Mouse (Mus musculus): ENCODE data around the gene Pithd1. TPM values are rescaled to one million over a fixed set of nuclear protein-coding genes. Genes with fewer than 3 reads are reported as not detected.

The Pithd1 gene
- polyA plus RNA-seq (2012; fragmentation: generic; extraction: Trizol): 35.2 TPM

DNA sequence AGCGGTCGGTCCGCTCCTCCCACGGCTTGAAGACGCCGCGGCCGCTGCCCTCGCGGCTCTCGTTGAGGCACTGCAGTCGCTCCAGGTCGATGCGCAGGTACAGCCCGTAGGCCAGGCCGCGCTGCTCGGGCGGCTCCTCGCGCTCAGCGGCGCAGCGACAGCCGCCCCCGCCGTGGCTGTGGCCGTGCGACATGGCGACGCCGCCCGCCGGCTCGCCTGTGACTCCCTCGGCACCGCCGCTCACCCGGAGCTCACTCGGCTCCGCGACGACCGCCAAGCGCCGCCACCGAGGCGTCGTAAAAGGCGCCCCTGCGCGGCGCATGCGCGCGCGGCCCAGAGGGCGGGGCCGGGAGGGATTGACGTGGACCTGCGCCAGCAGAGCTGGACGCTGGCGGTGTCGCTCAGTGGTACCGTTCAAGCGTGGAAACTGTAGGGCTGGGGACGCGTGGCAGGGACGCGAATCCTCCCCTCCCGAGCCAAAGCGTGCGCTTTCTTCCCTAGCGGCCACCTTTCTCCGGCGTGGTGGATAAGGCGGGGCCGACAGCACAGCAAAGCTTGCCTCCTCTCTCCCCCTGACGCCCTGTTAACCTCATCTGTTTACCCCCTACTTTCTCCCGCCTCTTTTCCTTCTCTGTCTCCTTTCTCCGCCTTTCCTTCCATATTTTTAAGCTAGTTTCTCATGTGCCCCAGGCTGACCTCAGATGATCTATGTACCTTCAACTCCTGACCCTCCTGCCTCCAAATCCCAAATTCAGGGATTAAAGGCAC is at the start of gene Pithd1:
Pithd1 (minus strand) TSS at position 322 of the 768 bp plus-strand sequence.
- Histone ChIP-seq H3K27me3 (ENCODE audit: control insufficient read depth, insufficient read depth, insufficient read length) (no peaks in the 10 kb centered on the region), H3K4me3 (peak within 1 kb of the TSS; percentile 71), H3K36me3 (ENCODE audit: control insufficient read depth, insufficient read depth) (no peaks in the 10 kb centered on the region), H3ac (ENCODE audit: control insufficient read depth, insufficient read length) (peak within 1 kb of the TSS; percentile 69), H3K4me2 (ENCODE audit: low read depth) (peak within 1 kb of the TSS; percentile 96), H3K79me2 (ENCODE audit: control insufficient read depth, insufficient read depth) (peaks cover 12% of the 10 kb centered on the region)
- TF ChIP-seq POLR2AphosphoS2 (IDR thresholded peaks at IDR 0.05; ENCODE audit: insufficient read length, low read depth) (peak; percentile 99), REST (IDR thresholded peaks at IDR 0.05; ENCODE audit: insufficient read depth, insufficient read length) (peak; percentile 23), POLR2A (IDR thresholded peaks at IDR 0.05; ENCODE audit: insufficient read length, low read depth) (no peak), TCF3 (IDR thresholded peaks at IDR 0.05; ENCODE audit: insufficient read length, low read depth) (peak; percentile 3), MAX (IDR thresholded peaks at IDR 0.05; ENCODE audit: low read depth) (no peak), MYOG (IDR thresholded peaks at IDR 0.05; ENCODE audit: control insufficient read depth in 1 of 3, insufficient read depth in 1 of 3, insufficient read length in 2 of 3, low read depth in 2 of 3) (peak in 1 of 3 experiments; percentile 41), E2F4 (IDR thresholded peaks at IDR 0.05; ENCODE audit: insufficient read depth) (peak; percentile 76), USF1 (IDR thresholded peaks at IDR 0.05; ENCODE audit: low read depth) (no peak), CEBPB (IDR thresholded peaks at IDR 0.05; ENCODE audit: insufficient read depth, poor library complexity, severe bottlenecking) (no peak), MYOD1 (IDR thresholded peaks at IDR 0.05; ENCODE audit: control insufficient read depth in 1 of 3, insufficient read length in 2 of 3, low read depth in 2 of 3) (peak in 1 of 3 experiments; percentile 16), TCF12 (IDR thresholded peaks at IDR 0.05; ENCODE audit: insufficient read depth, poor library complexity, severe bottlenecking) (no peak), SRF (IDR thresholded peaks at IDR 0.05; ENCODE audit: control insufficient read depth, insufficient read length, low read depth) (peak; percentile 66)

DNA sequence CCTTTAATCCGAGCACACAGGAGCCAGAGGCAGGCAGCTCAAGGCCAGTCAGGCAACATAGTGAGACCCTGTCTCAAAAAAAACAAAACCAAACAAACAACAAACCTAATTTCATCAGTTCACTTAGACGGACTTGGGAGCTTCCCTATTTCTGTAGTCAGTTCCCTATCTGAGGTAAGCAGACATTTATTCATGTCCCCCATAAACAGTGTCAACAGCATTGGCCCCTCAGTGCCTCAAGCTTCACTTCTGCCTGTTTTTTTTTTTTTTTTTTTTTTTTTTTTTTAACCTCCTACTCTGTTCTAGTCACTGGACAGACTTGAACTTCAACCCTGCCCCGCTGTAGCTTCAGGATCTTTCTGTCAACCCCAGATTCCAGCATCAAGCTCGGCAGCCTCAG is 48.0 kb upstream of the Pithd1 start:
- Histone ChIP-seq H3K36me3 (ENCODE audit: control insufficient read depth, insufficient read depth) (no peaks in the 10 kb centered on the region), H3ac (ENCODE audit: control insufficient read depth, insufficient read length) (no peak overlapping the region), H3K4me3 (no peak overlapping the region), H3K27me3 (ENCODE audit: control insufficient read depth, insufficient read depth, insufficient read length) (no peaks in the 10 kb centered on the region), H3K79me2 (ENCODE audit: control insufficient read depth, insufficient read depth) (no peaks in the 10 kb centered on the region), H3K4me2 (ENCODE audit: low read depth) (no peak overlapping the region)
- TF ChIP-seq USF1 (IDR thresholded peaks at IDR 0.05; ENCODE audit: low read depth) (no peak), TCF12 (IDR thresholded peaks at IDR 0.05; ENCODE audit: insufficient read depth, poor library complexity, severe bottlenecking) (no peak), SRF (IDR thresholded peaks at IDR 0.05; ENCODE audit: control insufficient read depth, insufficient read length, low read depth) (no peak), MAX (IDR thresholded peaks at IDR 0.05; ENCODE audit: low read depth) (no peak), E2F4 (IDR thresholded peaks at IDR 0.05; ENCODE audit: insufficient read depth) (no peak), MYOD1 (IDR thresholded peaks at IDR 0.05; ENCODE audit: control insufficient read depth in 1 of 3, insufficient read length in 2 of 3, low read depth in 2 of 3) (no peak), MYOG (IDR thresholded peaks at IDR 0.05; ENCODE audit: control insufficient read depth in 1 of 3, insufficient read depth in 1 of 3, insufficient read length in 2 of 3, low read depth in 2 of 3) (no peak), CEBPB (IDR thresholded peaks at IDR 0.05; ENCODE audit: insufficient read depth, poor library complexity, severe bottlenecking) (no peak), REST (IDR thresholded peaks at IDR 0.05; ENCODE audit: insufficient read depth, insufficient read length) (no peak), POLR2AphosphoS2 (IDR thresholded peaks at IDR 0.05; ENCODE audit: insufficient read length, low read depth) (no peak)

DNA sequence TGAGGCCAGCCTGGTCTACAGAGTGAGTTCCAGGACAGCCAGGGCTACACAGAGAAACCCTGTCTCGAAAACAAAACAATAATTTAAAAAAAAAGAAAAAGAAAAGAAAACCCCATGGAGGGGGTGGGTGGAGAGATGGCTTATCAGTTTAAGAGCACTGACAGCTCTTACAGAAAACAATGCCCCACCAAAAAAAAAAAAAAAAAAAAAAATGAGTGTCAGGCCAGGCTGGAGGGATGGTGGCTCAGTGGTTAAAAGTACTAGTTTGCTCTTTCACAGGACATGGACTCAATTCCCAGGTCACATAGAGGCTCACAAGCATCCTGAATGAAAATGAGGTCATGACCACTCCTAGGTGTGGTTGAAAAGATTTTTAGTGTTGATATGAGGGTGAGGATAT is 46.2 kb upstream of the Pithd1 start:
- Histone ChIP-seq H3K27me3 (ENCODE audit: control insufficient read depth, insufficient read depth, insufficient read length) (no peaks in the 10 kb centered on the region), H3K79me2 (ENCODE audit: control insufficient read depth, insufficient read depth) (no peaks in the 10 kb centered on the region), H3K36me3 (ENCODE audit: control insufficient read depth, insufficient read depth) (no peaks in the 10 kb centered on the region), H3K4me3 (no peak overlapping the region), H3K4me2 (ENCODE audit: low read depth) (no peak overlapping the region), H3ac (ENCODE audit: control insufficient read depth, insufficient read length) (no peak overlapping the region)
- TF ChIP-seq SRF (IDR thresholded peaks at IDR 0.05; ENCODE audit: control insufficient read depth, insufficient read length, low read depth): no peak
- no peak for TF ChIP-seq MYOG (IDR thresholded peaks at IDR 0.05; ENCODE audit: control insufficient read depth in 1 of 3, insufficient read depth in 1 of 3, insufficient read length in 2 of 3, low read depth in 2 of 3)
- TF ChIP-seq USF1 (IDR thresholded peaks at IDR 0.05; ENCODE audit: low read depth): no peak
- no peak for TF ChIP-seq MYOD1 (IDR thresholded peaks at IDR 0.05; ENCODE audit: control insufficient read depth in 1 of 3, insufficient read length in 2 of 3, low read depth in 2 of 3)
- TF ChIP-seq REST (IDR thresholded peaks at IDR 0.05; ENCODE audit: insufficient read depth, insufficient read length): no peak
- TF ChIP-seq POLR2A (IDR thresholded peaks at IDR 0.05; ENCODE audit: insufficient read length, low read depth): no peak
- no peak for TF ChIP-seq E2F4 (IDR thresholded peaks at IDR 0.05; ENCODE audit: insufficient read depth)
- no peak for TF ChIP-seq TCF12 (IDR thresholded peaks at IDR 0.05; ENCODE audit: insufficient read depth, poor library complexity, severe bottlenecking)

DNA sequence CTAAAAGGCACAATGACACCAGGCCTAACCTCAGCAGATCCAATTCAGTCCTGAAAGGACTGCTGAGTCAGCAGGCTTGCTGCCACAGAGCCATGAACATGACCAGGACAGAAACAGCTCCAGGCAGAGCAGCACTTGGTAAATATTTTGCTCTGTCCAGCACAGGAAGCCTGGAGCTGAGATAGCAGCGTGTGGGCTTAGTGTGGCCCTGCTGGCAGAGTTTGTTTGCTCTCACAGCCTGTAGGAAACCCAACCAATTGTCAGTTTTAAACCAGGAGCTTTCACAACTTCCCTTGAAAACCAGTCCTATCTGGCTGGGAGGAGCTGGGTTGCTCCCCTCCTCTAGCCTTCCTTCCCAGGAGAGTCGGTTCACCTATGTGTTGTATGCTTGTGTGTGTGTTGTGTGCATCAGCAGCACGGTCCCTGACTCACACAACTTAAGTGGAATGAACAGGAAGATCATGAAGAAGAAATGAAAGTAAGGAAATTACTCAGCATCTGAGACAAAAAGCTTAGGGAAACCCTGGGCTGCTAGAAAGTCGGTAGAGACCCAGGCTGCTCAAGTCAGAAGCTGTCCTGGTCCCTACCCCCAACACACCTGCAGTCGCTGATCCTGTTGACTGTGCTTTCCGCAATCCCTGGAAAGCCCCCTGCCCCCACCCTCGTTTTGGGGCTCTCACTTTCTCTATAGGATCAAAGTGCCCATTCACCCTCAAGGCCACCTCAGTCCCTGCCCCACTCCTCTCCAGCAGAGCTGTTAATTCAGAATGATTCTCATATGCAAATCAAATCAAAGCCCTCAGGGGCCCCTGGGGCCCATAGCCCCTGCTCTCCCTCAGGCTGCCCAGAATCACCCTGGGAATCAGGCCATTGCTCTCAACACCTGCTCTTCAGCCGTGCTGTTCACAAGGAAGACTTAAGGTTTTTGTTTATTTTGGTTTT is 44.2 kb upstream of the Pithd1 start:
- TF ChIP-seq POLR2AphosphoS2 (IDR thresholded peaks at IDR 0.05; ENCODE audit: insufficient read length, low read depth) (no peak), REST (IDR thresholded peaks at IDR 0.05; ENCODE audit: insufficient read depth, insufficient read length) (no peak), TCF12 (IDR thresholded peaks at IDR 0.05; ENCODE audit: insufficient read depth, poor library complexity, severe bottlenecking) (no peak), POLR2A (IDR thresholded peaks at IDR 0.05; ENCODE audit: insufficient read length, low read depth) (no peak), E2F4 (IDR thresholded peaks at IDR 0.05; ENCODE audit: insufficient read depth) (no peak), MYOD1 (IDR thresholded peaks at IDR 0.05; ENCODE audit: control insufficient read depth in 1 of 3, insufficient read length in 2 of 3, low read depth in 2 of 3) (no peak), MYOG (IDR thresholded peaks at IDR 0.05; ENCODE audit: control insufficient read depth in 1 of 3, insufficient read depth in 1 of 3, insufficient read length in 2 of 3, low read depth in 2 of 3) (no peak), MAX (IDR thresholded peaks at IDR 0.05; ENCODE audit: low read depth) (no peak), TCF3 (IDR thresholded peaks at IDR 0.05; ENCODE audit: insufficient read length, low read depth) (no peak), CEBPB (IDR thresholded peaks at IDR 0.05; ENCODE audit: insufficient read depth, poor library complexity, severe bottlenecking) (no peak), SRF (IDR thresholded peaks at IDR 0.05; ENCODE audit: control insufficient read depth, insufficient read length, low read depth) (no peak), USF1 (IDR thresholded peaks at IDR 0.05; ENCODE audit: low read depth) (no peak)
- no peaks in the 10 kb centered on the region for H3K36me3 ChIP-seq (ENCODE audit: control insufficient read depth, insufficient read depth)
- no peak overlapping the region for H3K4me3 ChIP-seq
- no peak overlapping the region for H3K4me2 ChIP-seq (ENCODE audit: low read depth)
- H3ac ChIP-seq (ENCODE audit: control insufficient read depth, insufficient read length): no peak overlapping the region
- H3K27me3 ChIP-seq (ENCODE audit: control insufficient read depth, insufficient read depth, insufficient read length): no peaks in the 10 kb centered on the region
- H3K79me2 ChIP-seq (ENCODE audit: control insufficient read depth, insufficient read depth): no peaks in the 10 kb centered on the region

Measured in myocyte (in vitro differentiated cells).